Mouse (Mus musculus): Measurements from ENCODE around the gene Krt19. TPM values are rescaled to one million over a fixed set of nuclear protein-coding genes. Genes with fewer than 3 reads are reported as not detected.

Krt19 gene
- polyA plus RNA-seq, 1 experiment from 2014 or later = 6.6 TPM

GRCm38 (mm10) chr11:100121466-100121865 lies 27.0 kb downstream of the Krt19 start, which contains the start of gene Krt13:
TSS of gene Krt13 (minus strand) at chr11:100121566.
- 76% methylated on average over 3 of the region's 3 CpGs for WGBS
- no peak within 1 kb of the TSS for H3K4me2 ChIP-seq (ENCODE audit: low read depth)
- H3K4me3 ChIP-seq (ENCODE audit: low read depth, low read length) = no peak within 1 kb of the TSS
- no peak within 1 kb of the TSS for H3K27ac ChIP-seq (ENCODE audit: low read depth, low read length)
- no peaks in the 10 kb centered on the region for H3K9me3 ChIP-seq (ENCODE audit: control insufficient read depth, low read length)
- H3K4me1 ChIP-seq (ENCODE audit: control insufficient read depth, insufficient read depth, low read length) = no peaks in the 10 kb centered on the region
- no peak within 1 kb of the TSS for H3K9ac ChIP-seq (ENCODE audit: low read length)
- H3K36me3 ChIP-seq (ENCODE audit: control insufficient read depth, insufficient read depth, low read length) = no peaks in the 10 kb centered on the region
- ATAC-seq (ENCODE audit: insufficient read depth, low FRiP score, low TSS enrichment) (no peak), DNase-seq (ENCODE audit: low spot score) (no peak)
- H3K27me3 ChIP-seq (ENCODE audit: control insufficient read depth, insufficient read depth, low read length) = no peaks in the 10 kb centered on the region

- Histone ChIP-seq H3K9me3 (ENCODE audit: control insufficient read depth, low read length) (no peaks in the 10 kb centered on the region), H3K27ac (ENCODE audit: low read depth, low read length) (no peak overlapping the region), H3K4me2 (ENCODE audit: low read depth) (no peak overlapping the region), H3K36me3 (ENCODE audit: control insufficient read depth, insufficient read depth, low read length) (no peaks in the 10 kb centered on the region), H3K4me1 (ENCODE audit: control insufficient read depth, insufficient read depth, low read length) (no peaks in the 10 kb centered on the region), H3K9ac (ENCODE audit: low read length) (no peak overlapping the region), H3K27me3 (ENCODE audit: control insufficient read depth, insufficient read depth, low read length) (no peaks in the 10 kb centered on the region), H3K4me3 (ENCODE audit: low read depth, low read length) (no peak overlapping the region)
- no peak for ATAC-seq (ENCODE audit: insufficient read depth, low FRiP score, low TSS enrichment)
- no peak for DNase-seq (ENCODE audit: low spot score)
- WGBS = 90% methylated on average over 5 of the region's 5 CpGs
Observed at GRCm38 (mm10) chr11:100120331-100120730, 28.1 kb downstream of the Krt19 start.

- no peaks in the 10 kb centered on the region for H3K9me3 ChIP-seq (ENCODE audit: control insufficient read depth, low read length)
- no peak overlapping the region for H3K4me3 ChIP-seq (ENCODE audit: low read depth, low read length)
- H3K4me1 ChIP-seq (ENCODE audit: control insufficient read depth, insufficient read depth, low read length) = no peaks in the 10 kb centered on the region
- H3K36me3 ChIP-seq (ENCODE audit: control insufficient read depth, insufficient read depth, low read length) = no peaks in the 10 kb centered on the region
- no peak overlapping the region for H3K9ac ChIP-seq (ENCODE audit: low read length)
- no peak overlapping the region for H3K4me2 ChIP-seq (ENCODE audit: low read depth)
- DNase-seq (ENCODE audit: low spot score) = no peak
- ATAC-seq (ENCODE audit: insufficient read depth, low FRiP score, low TSS enrichment) = no peak
- no peak overlapping the region for H3K27ac ChIP-seq (ENCODE audit: low read depth, low read length)
- no peaks in the 10 kb centered on the region for H3K27me3 ChIP-seq (ENCODE audit: control insufficient read depth, insufficient read depth, low read length)
- 38% methylated on average over 2 of the region's 2 CpGs for WGBS
Observed at GRCm38 (mm10) chr11:100113742-100114029, 34.8 kb downstream of the Krt19 start.

GRCm38 (mm10) chr11:100112935-100113741 lies 35.3 kb downstream of the Krt19 start:
- Histone ChIP-seq H3K27me3 (ENCODE audit: control insufficient read depth, insufficient read depth, low read length) (no peaks in the 10 kb centered on the region), H3K4me3 (ENCODE audit: low read depth, low read length) (no peak overlapping the region), H3K9me3 (ENCODE audit: control insufficient read depth, low read length) (no peaks in the 10 kb centered on the region), H3K4me2 (ENCODE audit: low read depth) (no peak overlapping the region), H3K9ac (ENCODE audit: low read length) (no peak overlapping the region), H3K4me1 (ENCODE audit: control insufficient read depth, insufficient read depth, low read length) (no peaks in the 10 kb centered on the region), H3K27ac (ENCODE audit: low read depth, low read length) (no peak overlapping the region), H3K36me3 (ENCODE audit: control insufficient read depth, insufficient read depth, low read length) (no peaks in the 10 kb centered on the region)
- ATAC-seq (ENCODE audit: insufficient read depth, low FRiP score, low TSS enrichment) = no peak
- WGBS = 80% methylated on average over 11 of the region's 11 CpGs
- no peak for DNase-seq (ENCODE audit: low spot score)

- Histone ChIP-seq H3K4me1 (ENCODE audit: control insufficient read depth, insufficient read depth, low read length) (no peaks in the 10 kb centered on the region), H3K36me3 (ENCODE audit: control insufficient read depth, insufficient read depth, low read length) (no peaks in the 10 kb centered on the region), H3K27ac (ENCODE audit: low read depth, low read length) (no peak within 1 kb of the TSS), H3K27me3 (ENCODE audit: control insufficient read depth, insufficient read depth, low read length) (no peaks in the 10 kb centered on the region), H3K9me3 (ENCODE audit: control insufficient read depth, low read length) (no peaks in the 10 kb centered on the region), H3K4me3 (ENCODE audit: low read depth, low read length) (no peak within 1 kb of the TSS), H3K4me2 (ENCODE audit: low read depth) (no peak within 1 kb of the TSS), H3K9ac (ENCODE audit: low read length) (no peak within 1 kb of the TSS)
- 83% methylated on average over 6 of the region's 6 CpGs for WGBS
- no peak for ATAC-seq (ENCODE audit: insufficient read depth, low FRiP score, low TSS enrichment)
- DNase-seq (ENCODE audit: low spot score) = no peak
Observed at GRCm38 (mm10) chr11:100105576-100106122, 42.8 kb downstream of the Krt19 start, which contains the start of gene Krt36. TSS of gene Krt36 (minus strand) at chr11:100105626.

- Histone ChIP-seq H3K4me3 (ENCODE audit: low read depth, low read length) (no peak overlapping the region), H3K9ac (ENCODE audit: low read length) (no peak overlapping the region), H3K4me1 (ENCODE audit: control insufficient read depth, insufficient read depth, low read length) (no peaks in the 10 kb centered on the region), H3K27me3 (ENCODE audit: control insufficient read depth, insufficient read depth, low read length) (no peaks in the 10 kb centered on the region), H3K4me2 (ENCODE audit: low read depth) (no peak overlapping the region), H3K36me3 (ENCODE audit: control insufficient read depth, insufficient read depth, low read length) (no peaks in the 10 kb centered on the region), H3K27ac (ENCODE audit: low read depth, low read length) (no peak overlapping the region), H3K9me3 (ENCODE audit: control insufficient read depth, low read length) (no peaks in the 10 kb centered on the region)
- ATAC-seq (ENCODE audit: insufficient read depth, low FRiP score, low TSS enrichment) (no peak), DNase-seq (ENCODE audit: low spot score) (no peak)
- WGBS = 67% methylated on average over 15 of the region's 15 CpGs
Observed at GRCm38 (mm10) chr11:100102693-100103429, 45.6 kb downstream of the Krt19 start.

- WGBS = 79% methylated on average over 4 of the region's 4 CpGs
- H3K4me3 ChIP-seq (ENCODE audit: low read depth, low read length) = no peak overlapping the region
- no peaks in the 10 kb centered on the region for H3K9me3 ChIP-seq (ENCODE audit: control insufficient read depth, low read length)
- ATAC-seq (ENCODE audit: insufficient read depth, low FRiP score, low TSS enrichment) (no peak), DNase-seq (ENCODE audit: low spot score) (no peak)
- H3K27me3 ChIP-seq (ENCODE audit: control insufficient read depth, insufficient read depth, low read length) = no peaks in the 10 kb centered on the region
- H3K4me1 ChIP-seq (ENCODE audit: control insufficient read depth, insufficient read depth, low read length) = no peaks in the 10 kb centered on the region
- H3K27ac ChIP-seq (ENCODE audit: low read depth, low read length) = no peak overlapping the region
- H3K9ac ChIP-seq (ENCODE audit: low read length) = no peak overlapping the region
- no peak overlapping the region for H3K4me2 ChIP-seq (ENCODE audit: low read depth)
- H3K36me3 ChIP-seq (ENCODE audit: control insufficient read depth, insufficient read depth, low read length) = no peaks in the 10 kb centered on the region
Observed at GRCm38 (mm10) chr11:100100391-100100790, 48.1 kb downstream of the Krt19 start.

GRCm38 (mm10) chr11:100097819-100098218 lies 50.6 kb downstream of the Krt19 start:
- Histone ChIP-seq H3K4me1 (ENCODE audit: control insufficient read depth, insufficient read depth, low read length) (no peaks in the 10 kb centered on the region), H3K9me3 (ENCODE audit: control insufficient read depth, low read length) (no peaks in the 10 kb centered on the region), H3K27me3 (ENCODE audit: control insufficient read depth, insufficient read depth, low read length) (no peaks in the 10 kb centered on the region), H3K36me3 (ENCODE audit: control insufficient read depth, insufficient read depth, low read length) (no peaks in the 10 kb centered on the region), H3K27ac (ENCODE audit: low read depth, low read length) (no peak overlapping the region), H3K4me2 (ENCODE audit: low read depth) (no peak overlapping the region), H3K9ac (ENCODE audit: low read length) (no peak overlapping the region), H3K4me3 (ENCODE audit: low read depth, low read length) (no peak overlapping the region)
- DNase-seq (ENCODE audit: low spot score) = no peak
- 63% methylated on average over 9 of the region's 9 CpGs for WGBS
- no peak for ATAC-seq (ENCODE audit: insufficient read depth, low FRiP score, low TSS enrichment)
